Mouse (Mus musculus) megakaryocyte-erythroid progenitor cell, adult 5-6 weeks (primary cell): Measurements from ENCODE around the gene Got1. TPM values are rescaled to one million over a fixed set of nuclear protein-coding genes. Genes with fewer than 3 reads are reported as not detected.

Experiments
- ATAC-seq: replicated peaks from 2 replicates; pipeline ENCODE4 v1.8.0; 2016; ENCODE audit warnings: mild to moderate bottlenecking, inconsistent platforms; ENCODE audit not compliant: severe bottlenecking, poor library complexity, low FRiP score, low TSS enrichment
- total RNA-seq, 2 experiments: library from RNA; stranded (forward) in 1 of 2; stranded (reverse) in 1 of 2; fragments of 200-1000, 215-1000 nt in 1 of 2; fragments of >200 nt in 1 of 2; fragmentation: Nextera tagmentation in 1 of 2; gene quantifications; 2 replicates each; pipeline ENCODE4 v1.2.3; 2014 to 2017

Got1 gene
- total RNA-seq, 2 experiments from 2014 or later: 15.8 to 24.4 TPM

DNA sequence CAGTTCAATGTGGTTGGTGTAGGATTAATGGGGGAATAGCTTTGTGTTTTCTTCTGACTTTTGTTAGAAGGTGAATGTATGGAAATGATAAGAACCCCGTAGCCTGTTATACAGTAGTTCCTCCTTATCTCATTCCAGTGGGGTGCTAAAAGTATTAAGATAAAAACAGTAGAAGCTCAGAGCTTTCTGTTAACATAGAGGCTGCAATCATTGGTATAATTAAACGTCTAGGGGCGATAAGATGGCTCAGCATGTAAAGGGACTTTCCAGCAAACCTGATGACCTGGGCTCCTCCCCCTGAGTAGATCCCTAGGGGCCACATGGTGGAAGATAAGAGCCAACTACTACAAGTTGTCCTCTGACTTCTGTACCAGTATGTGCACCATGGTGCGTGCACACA is 71.4 kb downstream of the Got1 start:
- ATAC-seq: peak; percentile 99

DNA sequence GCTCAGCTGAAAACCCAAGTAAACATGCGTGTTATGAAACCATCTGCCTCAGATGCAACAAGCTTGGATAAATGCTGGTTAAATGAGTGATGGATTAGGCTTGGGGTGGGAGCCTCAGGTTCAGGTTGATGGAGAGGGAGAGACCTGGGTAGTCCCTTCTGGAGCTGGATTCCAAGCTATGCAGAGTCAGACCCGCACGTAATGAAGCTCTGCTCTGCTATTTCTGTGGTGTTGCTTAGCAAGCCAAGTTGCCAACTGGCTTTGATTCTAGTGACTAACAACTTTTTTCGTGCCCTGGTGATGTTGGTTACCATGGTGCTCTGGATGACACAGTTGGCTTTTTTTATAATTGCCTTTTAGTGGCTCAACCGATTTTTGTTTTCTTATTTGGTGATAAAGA is 72.2 kb downstream of the Got1 start:
- no peak for ATAC-seq

DNA sequence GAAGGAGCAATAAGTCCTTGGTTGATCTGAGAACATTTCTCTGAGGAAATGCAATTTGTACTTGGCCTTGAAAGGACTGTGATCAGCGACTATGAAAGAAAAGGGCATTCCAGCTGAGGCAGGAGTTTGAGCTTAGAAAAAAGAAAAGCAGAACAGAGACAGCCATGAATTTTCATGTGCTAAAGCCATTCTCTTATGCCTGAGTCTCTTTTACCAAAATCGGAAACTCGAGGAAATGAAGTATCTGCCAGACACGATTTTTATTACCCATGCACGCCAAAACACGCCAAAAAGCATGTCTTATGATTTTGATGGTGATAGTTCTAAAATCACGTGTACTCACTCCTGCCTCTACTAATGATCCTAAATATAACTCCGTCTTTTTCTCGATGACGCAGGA is 72.8 kb downstream of the Got1 start:
- ATAC-seq: no peak

Other genes starting within 250 kb of the Got1 start
- gene Hpse2, start 136.2 kb downstream of the Got1 start, total RNA-seq (2014; fragmentation: Nextera tagmentation): not detected in 2 replicates
- not detected in 2 replicates for gene Hpse2, start 136.2 kb downstream of the Got1 start, total RNA-seq (2017)
- 0.27 and 2.5 TPM in 2 replicates for gene Cnnm1, start 84.2 kb downstream of the Got1 start, total RNA-seq (2014; fragmentation: Nextera tagmentation)
- gene Cnnm1, start 84.2 kb downstream of the Got1 start, total RNA-seq (2017): 0.33 TPM in 1 of 2 replicates, not detected in the other
- gene Nkx2-3, start 87.7 kb upstream of the Got1 start, total RNA-seq (2014; fragmentation: Nextera tagmentation): not detected in 2 replicates
- not detected in 2 replicates for gene Nkx2-3, start 87.7 kb upstream of the Got1 start, total RNA-seq (2017)
- gene Slc25a28, start 150.3 kb upstream of the Got1 start, total RNA-seq (2014; fragmentation: Nextera tagmentation): 43.4 and 47.5 TPM in 2 replicates
- gene Slc25a28, start 150.3 kb upstream of the Got1 start, total RNA-seq (2017): 23.8 and 35.2 TPM in 2 replicates
- 6.2 and 10.0 TPM in 2 replicates for gene Entpd7, start 165.1 kb upstream of the Got1 start, total RNA-seq (2014; fragmentation: Nextera tagmentation)
- gene Entpd7, start 165.1 kb upstream of the Got1 start, total RNA-seq (2017): 1.4 and 2.3 TPM in 2 replicates
- 18.4 and 21.1 TPM in 2 replicates for gene Cutc, start 228.4 kb upstream of the Got1 start, total RNA-seq (2014; fragmentation: Nextera tagmentation)
- gene Cutc, start 228.4 kb upstream of the Got1 start, total RNA-seq (2017): 22.8 and 34.1 TPM in 2 replicates
- gene Cox15, start 228.4 kb upstream of the Got1 start, total RNA-seq (2014; fragmentation: Nextera tagmentation): 21.7 and 34.5 TPM in 2 replicates
- gene Cox15, start 228.4 kb upstream of the Got1 start, total RNA-seq (2017): 17.0 and 17.8 TPM in 2 replicates